Mouse (Mus musculus) ES-E14 (cell line): ENCODE measurements around the gene Oard1. TPM values are rescaled to one million over a fixed set of nuclear protein-coding genes. Genes with fewer than 3 reads are reported as not detected.

Experiments used
- DNase-seq: peaks from one replicate; pipeline ENCODE4 v3.0.0-alpha.2; 2013; ENCODE audit warnings: low read depth, low spot score
- H3K27ac ChIP-seq: 2 replicates; pipeline ENCODE4 v1.5.1; 2012; ENCODE audit warnings: low read depth, mild to moderate bottlenecking, low read length, moderate library complexity, mixed read lengths; ENCODE audit not compliant: poor library complexity, insufficient read depth, severe bottlenecking
- H3K36me3 ChIP-seq: 2 replicates; pipeline ENCODE4 v1.6.1; 2012; ENCODE audit warnings: mild to moderate bottlenecking, low read length, moderate library complexity, mixed read lengths; ENCODE audit not compliant: control insufficient read depth, poor library complexity, insufficient read depth, severe bottlenecking
- H3K4me1 ChIP-seq, 2 experiments: fragments of 150-350 bp in 1 of 2; sonication (generic) in 1 of 2; 2 replicates each; pipeline ENCODE4 v1.6.1; 2012; ENCODE audit warnings: low read length in 2 of 2, mild to moderate bottlenecking in 1 of 2, mixed read lengths in 1 of 2; ENCODE audit not compliant: control insufficient read depth in 2 of 2, insufficient read depth in 2 of 2, poor library complexity in 1 of 2
- H3K4me3 ChIP-seq, 2 experiments: fragments of 150-350 bp in 1 of 2; sonication (generic) in 1 of 2; 2 replicates each; pipeline ENCODE4 v1.5.1; 2012; ENCODE audit warnings: low read length in 2 of 2, low read depth in 1 of 2, mild to moderate bottlenecking in 1 of 2, mixed read lengths in 1 of 2; ENCODE audit not compliant: insufficient read depth in 1 of 2, poor library complexity in 1 of 2, severe bottlenecking in 1 of 2
- H3K9ac ChIP-seq: 2 replicates; pipeline ENCODE4 v1.6.1; 2012; ENCODE audit warnings: low read depth, mild to moderate bottlenecking, low read length, mixed read lengths; ENCODE audit not compliant: poor library complexity, insufficient read depth, severe bottlenecking
- H3K9me3 ChIP-seq: fragments of 150-350 bp; sonication (generic); 2 replicates; pipeline ENCODE4 v1.6.1; 2012; ENCODE audit warnings: low read depth, mild to moderate bottlenecking, low read length; ENCODE audit not compliant: control insufficient read depth, insufficient read depth
- CHD2 ChIP-seq: IDR thresholded peaks from 2 replicates; pipeline ENCODE4 v1.6.1; 2014; ENCODE audit warnings: mild to moderate bottlenecking, low read depth, low read length, inconsistent platforms
- HCFC1 ChIP-seq: IDR thresholded peaks from 2 replicates; pipeline ENCODE4 v1.6.1; 2012; ENCODE audit warnings: low read length, inconsistent platforms, borderline replicate concordance; ENCODE audit not compliant: insufficient read depth
- MAFK ChIP-seq: IDR thresholded peaks from 2 replicates; pipeline ENCODE4 v1.6.1; 2014; ENCODE audit warnings: mild to moderate bottlenecking, low read depth, low read length, inconsistent platforms; ENCODE audit not compliant: insufficient read depth
- ZC3H11A ChIP-seq: IDR thresholded peaks from 2 replicates; pipeline ENCODE4 v1.6.1; 2012; ENCODE audit warnings: low read depth, mild to moderate bottlenecking, inconsistent platforms, low read length, borderline replicate concordance
- ZNF384 ChIP-seq: IDR thresholded peaks from 2 replicates; pipeline ENCODE4 v1.6.1; 2012; ENCODE audit warnings: low read depth, low read length, inconsistent platforms
- in situ Hi-C, 2 experiments: fragments of 600-800 bp; cut with MboI; formaldehyde crosslinking; loops; one replicate each; pipeline ENCODE4 v1.15.1; 2025; ENCODE audit warnings: low sequenced_read_pairs in 2 of 2, inconsistent platforms in 1 of 2; ENCODE audit not compliant: unreplicated experiment in 2 of 2
- total RNA-seq: library from RNA; depleted of rRNA; stranded (reverse); fragments of 300-350 nt; gene quantifications from 2 replicates; pipeline ENCODE4 v1.2.3, GENCODE M21; 2012

Gene Oard1
- total RNA-seq, 1 experiment: 38.6 TPM

DNA sequence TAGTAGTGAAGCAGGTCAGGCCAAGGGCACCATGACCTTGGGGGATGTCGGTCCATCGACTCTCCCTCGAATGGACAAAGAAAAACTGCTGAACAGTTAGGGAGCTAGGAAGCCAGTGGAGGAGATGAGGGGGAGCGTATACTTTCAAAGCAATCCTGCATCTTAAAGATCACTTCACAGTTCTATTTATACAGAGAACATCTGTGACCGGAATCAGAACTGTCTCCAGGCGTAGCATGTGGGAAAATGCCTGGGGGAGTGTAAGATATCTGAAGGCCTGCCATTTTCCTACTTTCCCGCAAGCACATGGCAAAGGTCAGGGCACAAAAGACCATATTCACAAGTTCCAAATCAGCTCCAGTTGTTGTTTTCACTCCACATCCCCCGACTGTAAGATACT lies 36.8 kb upstream of the Oard1 start:
- H3K36me3 ChIP-seq: no peaks in the 10 kb centered on the region
- no peak overlapping the region for H3K9ac ChIP-seq
- no peak overlapping the region for H3K4me3 ChIP-seq
- H3K4me1 ChIP-seq: no peaks in the 10 kb centered on the region
- H3K27ac ChIP-seq: no peak overlapping the region
- no peak for TF ChIP-seq MAFK
- no peak for TF ChIP-seq ZC3H11A
- TF ChIP-seq HCFC1: no peak
- TF ChIP-seq CHD2: no peak
- TF ChIP-seq ZNF384: no peak
- in situ Hi-C loops: no loop called here
- H3K9me3 ChIP-seq: no peaks in the 10 kb centered on the region
- DNase-seq: no peak

GRCm38 (mm10) chr17:48376102-48376501 lies 33.7 kb upstream of the Oard1 start:
- TF ChIP-seq HCFC1 (no peak), ZC3H11A (no peak), MAFK (no peak), ZNF384 (no peak), CHD2 (no peak)
- H3K4me1 ChIP-seq: no peaks in the 10 kb centered on the region
- H3K36me3 ChIP-seq: no peaks in the 10 kb centered on the region
- H3K27ac ChIP-seq: no peak overlapping the region
- H3K9ac ChIP-seq: no peak overlapping the region
- H3K4me3 ChIP-seq: no peak overlapping the region
- in situ Hi-C loops: no loop called here
- H3K9me3 ChIP-seq: no peaks in the 10 kb centered on the region
- no peak for DNase-seq

DNA sequence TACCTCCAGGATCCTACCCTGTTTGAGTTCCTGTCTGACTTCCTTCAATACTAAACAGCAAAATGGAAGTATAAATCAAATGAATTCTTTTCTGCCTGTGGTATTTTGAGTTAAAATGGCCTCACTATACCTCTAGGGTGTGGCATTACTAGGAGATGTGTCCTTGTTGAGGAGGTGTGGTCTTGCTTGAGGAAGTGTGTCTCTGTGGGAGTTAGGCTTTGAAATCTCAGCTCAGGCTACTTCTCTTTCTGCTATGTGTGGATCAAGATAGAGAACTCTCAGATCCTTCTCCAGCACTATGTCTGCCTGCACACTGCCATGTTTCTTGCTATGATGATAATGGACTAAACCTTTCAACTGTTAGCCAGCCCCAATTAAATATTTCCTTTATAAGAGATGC lies 30.8 kb upstream of the Oard1 start:
- no peak overlapping the region for H3K4me3 ChIP-seq
- in situ Hi-C loops: no loop called here
- H3K27ac ChIP-seq: no peak overlapping the region
- H3K4me1 ChIP-seq: no peaks in the 10 kb centered on the region
- DNase-seq: no peak
- no peaks in the 10 kb centered on the region for H3K9me3 ChIP-seq
- H3K9ac ChIP-seq: no peak overlapping the region
- TF ChIP-seq ZC3H11A: no peak
- no peak for TF ChIP-seq HCFC1
- TF ChIP-seq ZNF384: no peak
- TF ChIP-seq MAFK: no peak
- no peak for TF ChIP-seq CHD2
- no peaks in the 10 kb centered on the region for H3K36me3 ChIP-seq

GRCm38 (mm10) chr17:48385786-48386461 lies 23.9 kb upstream of the Oard1 start:
- H3K4me1 ChIP-seq: peaks cover 0 to 3% of the 10 kb centered on the region in 2 experiments; a peak in 1 of 4 replicates
- in situ Hi-C loops: no loop called here
- H3K36me3 ChIP-seq: peaks cover 25% of the 10 kb centered on the region
- H3K4me3 ChIP-seq: no peak overlapping the region
- H3K9me3 ChIP-seq: no peaks in the 10 kb centered on the region
- no peak overlapping the region for H3K9ac ChIP-seq
- DNase-seq: no peak
- TF ChIP-seq HCFC1 (no peak), CHD2 (no peak), ZC3H11A (no peak), MAFK (no peak)
- no peak overlapping the region for H3K27ac ChIP-seq

GRCm38 (mm10) chr17:48388666-48389065 lies 21.1 kb upstream of the Oard1 start:
- DNase-seq: no peak

More at GRCm38 (mm10) chr17:48388666-48389065, 21.1 kb upstream of the Oard1 start:
- in situ Hi-C loops: no loop called here
- TF ChIP-seq HCFC1 (no peak), MAFK (no peak), ZNF384 (no peak), ZC3H11A (no peak), CHD2 (no peak)
- no peaks in the 10 kb centered on the region for H3K9me3 ChIP-seq
- no peak overlapping the region for H3K27ac ChIP-seq
- H3K4me3 ChIP-seq: no peak overlapping the region
- H3K9ac ChIP-seq: no peak overlapping the region
- peaks cover 0 to 3% of the 10 kb centered on the region in 2 experiments; a peak in 1 of 4 replicates for H3K4me1 ChIP-seq
- H3K36me3 ChIP-seq: peaks cover 48% of the 10 kb centered on the region
